Mouse (Mus musculus): ENCODE results near the gene Pcsk4.

Pcsk4 gene

GRCm38 (mm10) chr10:80298571-80299281 lies 30.6 kb downstream of the Pcsk4 start:
- DNase-seq (ENCODE audit: low read depth, low spot score), result no peak

GRCm38 (mm10) chr10:80297526-80298133 lies 31.7 kb downstream of the Pcsk4 start:
- DNase-seq (ENCODE audit: low read depth, low spot score), result no peak

- DNase-seq (ENCODE audit: low read depth, low spot score), result no peak
Measured at GRCm38 (mm10) chr10:80296824-80297223, 32.5 kb downstream of the Pcsk4 start.

- no peak for DNase-seq (ENCODE audit: low read depth, low spot score)
Measured at GRCm38 (mm10) chr10:80295618-80296425, 33.5 kb downstream of the Pcsk4 start, which contains the start of gene Apc2. Gene Apc2, plus strand, starts transcription at chr10:80295977.

GRCm38 (mm10) chr10:80294788-80295303 lies 34.5 kb downstream of the Pcsk4 start:
- no peak for DNase-seq (ENCODE audit: low read depth, low spot score)

- no peak for DNase-seq (ENCODE audit: low read depth, low spot score)
Measured at GRCm38 (mm10) chr10:80294311-80294710, 35.0 kb downstream of the Pcsk4 start.

- DNase-seq (ENCODE audit: low read depth, low spot score), result no peak
Measured at GRCm38 (mm10) chr10:80293325-80293724, 36.0 kb downstream of the Pcsk4 start.

- peak; percentile 86 for DNase-seq (ENCODE audit: low read depth, low spot score)
Measured at GRCm38 (mm10) chr10:80292251-80293146, 36.8 kb downstream of the Pcsk4 start, which contains the start of gene Rps15. Gene Rps15, plus strand, starts transcription at chr10:80292453.

- no peak for DNase-seq (ENCODE audit: low read depth, low spot score)
Measured at GRCm38 (mm10) chr10:80288657-80289056, 40.6 kb downstream of the Pcsk4 start.

GRCm38 (mm10) chr10:80288097-80288496 lies 41.2 kb downstream of the Pcsk4 start:
- no peak for DNase-seq (ENCODE audit: low read depth, low spot score)

GRCm38 (mm10) chr10:80285222-80286070 lies 43.9 kb downstream of the Pcsk4 start:
- DNase-seq (ENCODE audit: low read depth, low spot score), result no peak

- DNase-seq (ENCODE audit: low read depth, low spot score), result no peak
Measured at GRCm38 (mm10) chr10:80282481-80283441, 46.5 kb downstream of the Pcsk4 start.

- no peak for DNase-seq (ENCODE audit: low read depth, low spot score)
Measured at GRCm38 (mm10) chr10:80281921-80282371, 47.4 kb downstream of the Pcsk4 start.

- DNase-seq (ENCODE audit: low read depth, low spot score), result no peak
Measured at GRCm38 (mm10) chr10:80281304-80281703, 48.0 kb downstream of the Pcsk4 start.

GRCm38 (mm10) chr10:80279273-80279672 lies 50.0 kb downstream of the Pcsk4 start:
- DNase-seq (ENCODE audit: low read depth, low spot score), result no peak

- no peak for DNase-seq (ENCODE audit: low read depth, low spot score)
Measured at GRCm38 (mm10) chr10:80278390-80278789, 50.9 kb downstream of the Pcsk4 start.

GRCm38 (mm10) chr10:80276238-80276637 lies 53.1 kb downstream of the Pcsk4 start:
- DNase-seq (ENCODE audit: low read depth, low spot score), result no peak

- DNase-seq (ENCODE audit: low read depth, low spot score), result no peak
Measured at GRCm38 (mm10) chr10:80273847-80274246, 55.5 kb downstream of the Pcsk4 start.

Measured in c-Kit-negative CD71-positive TER-119-positive erythroid progenitor cells, embryonic 14.5 days (primary cell).